Mouse (Mus musculus) cerebellum, adult 2 months (tissue): ENCODE results near the gene Slc6a1. TPM values are rescaled to one million over a fixed set of nuclear protein-coding genes. Genes with fewer than 3 reads are reported as not detected.

Source experiments
- DNase-seq, 2 experiments: peaks; one replicate each; pipeline ENCODE4 v3.0.0; 2021
- H3K27ac ChIP-seq: fragments of 200-500 bp; 2 replicates; pipeline ENCODE4 v1.5.1; 2012; ENCODE audit warnings: low read length, control low read depth, inconsistent platforms; ENCODE audit not compliant: insufficient read depth
- H3K27me3 ChIP-seq: fragments of 200-500 bp; 2 replicates; pipeline ENCODE4 v1.6.1; 2012; ENCODE audit warnings: inconsistent platforms, mild to moderate bottlenecking, low read length, moderate library complexity; ENCODE audit not compliant: control insufficient read depth, insufficient read depth
- H3K4me1 ChIP-seq: fragments of 200-500 bp; 2 replicates; pipeline ENCODE4 v1.6.1; 2011; ENCODE audit warnings: low read length; ENCODE audit not compliant: control insufficient read depth, insufficient read depth
- H3K4me3 ChIP-seq: fragments of 200-500 bp; replicated peaks from 2 replicates; pipeline ENCODE3; 2011; ENCODE audit warnings: mild to moderate bottlenecking, low read depth, low read length, control low read depth; ENCODE audit not compliant: insufficient read depth
- CTCF ChIP-seq: fragments of 200-500 bp; IDR thresholded peaks from 2 replicates; pipeline ENCODE4 v1.5.1; 2011; ENCODE audit warnings: low read depth, mild to moderate bottlenecking, control low read depth, low read length, moderate library complexity, borderline replicate concordance; ENCODE audit not compliant: insufficient read depth
- POLR2A ChIP-seq: fragments of 200-500 bp; IDR thresholded peaks from 2 replicates; pipeline ENCODE4 v1.6.1; 2011; ENCODE audit warnings: low read length, control low read depth, borderline replicate concordance; ENCODE audit not compliant: insufficient read depth
- WGBS: fragments of 180-500 bp; shearing (Covaris S2); methylation state at CpG from one replicate; pipeline ENCODE4 v1.1.7; 2018; 5-methylcytosine and 5-hydroxymethylcytosine counted together
- polyA plus RNA-seq: library from polyadenylated mRNA; depleted of rRNA; stranded (reverse); fragments of >200 nt; gene quantifications from 2 replicates; pipeline ENCODE4 v1.2.3, GENCODE M21; 2012

The Slc6a1 gene
- polyA plus RNA-seq, 1 experiment, result 483 TPM

DNA sequence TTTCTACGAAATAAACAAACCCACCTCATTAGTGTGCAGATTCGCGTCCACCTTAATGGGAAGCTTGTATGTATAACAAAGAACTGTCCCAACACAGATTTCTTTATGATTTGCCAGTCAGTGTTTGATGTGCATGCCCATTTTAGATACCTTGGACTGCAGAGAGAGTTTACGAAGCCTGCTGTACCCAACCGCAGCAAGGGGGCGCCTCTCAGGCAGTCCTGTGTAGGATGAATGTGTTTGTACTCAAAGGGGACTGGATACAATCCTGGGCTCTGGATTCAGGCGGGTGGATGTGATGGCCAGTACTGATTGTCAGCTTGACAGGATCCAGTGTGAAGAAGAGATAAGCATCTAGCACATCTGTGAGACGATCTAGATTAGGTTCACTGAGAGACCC is 6.6 kb upstream of the Slc6a1 start:
- no peaks in the 10 kb centered on the region for H3K27me3 ChIP-seq
- H3K4me3 ChIP-seq, result no peak overlapping the region
- TF ChIP-seq POLR2A (no peak), CTCF (peak; percentile 21; the same call in 1 of the 2 replicates)
- peaks cover 15% of the 10 kb centered on the region for H3K4me1 ChIP-seq
- DNase-seq, result no peak
- 83% methylated on average over 8 of the region's 8 CpGs for WGBS
- no peak overlapping the region for H3K27ac ChIP-seq

DNA sequence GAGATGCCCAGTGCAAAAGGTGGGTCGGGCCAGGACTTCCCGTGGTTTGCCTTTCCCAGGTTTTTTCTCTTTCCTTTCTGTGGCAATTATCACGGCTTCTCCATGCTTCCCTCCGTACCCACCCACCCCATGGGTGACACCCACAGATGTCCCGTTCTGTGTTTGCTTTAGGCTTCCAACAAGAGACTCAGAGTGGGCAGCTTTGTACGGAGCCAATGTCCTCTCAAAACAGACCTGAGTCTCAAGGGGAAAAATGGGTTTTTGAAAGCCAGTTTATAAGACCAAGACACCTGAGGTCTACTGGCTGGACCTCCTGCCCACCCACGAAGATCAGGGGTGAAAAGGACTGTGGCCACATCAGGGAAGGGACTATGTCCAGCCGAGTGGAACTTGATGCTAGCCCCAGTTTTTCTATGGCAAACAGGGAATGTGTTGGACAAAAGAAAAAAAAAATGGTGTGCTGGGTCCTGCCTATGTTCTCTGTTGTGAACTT is 889 bp downstream of the Slc6a1 start:
- Histone ChIP-seq H3K27me3 (no peaks in the 10 kb centered on the region; the same call in 1 of the 2 replicates), H3K27ac (peak overlapping the region; percentile 44; the same call in 1 of the 2 replicates), H3K4me1 (no peaks in the 10 kb centered on the region), H3K4me3 (peak overlapping the region; percentile 51)
- DNase-seq, result no peak
- TF ChIP-seq CTCF (no peak), POLR2A (no peak)
- WGBS, result 14% methylated on average over 8 of the region's 8 CpGs

DNA sequence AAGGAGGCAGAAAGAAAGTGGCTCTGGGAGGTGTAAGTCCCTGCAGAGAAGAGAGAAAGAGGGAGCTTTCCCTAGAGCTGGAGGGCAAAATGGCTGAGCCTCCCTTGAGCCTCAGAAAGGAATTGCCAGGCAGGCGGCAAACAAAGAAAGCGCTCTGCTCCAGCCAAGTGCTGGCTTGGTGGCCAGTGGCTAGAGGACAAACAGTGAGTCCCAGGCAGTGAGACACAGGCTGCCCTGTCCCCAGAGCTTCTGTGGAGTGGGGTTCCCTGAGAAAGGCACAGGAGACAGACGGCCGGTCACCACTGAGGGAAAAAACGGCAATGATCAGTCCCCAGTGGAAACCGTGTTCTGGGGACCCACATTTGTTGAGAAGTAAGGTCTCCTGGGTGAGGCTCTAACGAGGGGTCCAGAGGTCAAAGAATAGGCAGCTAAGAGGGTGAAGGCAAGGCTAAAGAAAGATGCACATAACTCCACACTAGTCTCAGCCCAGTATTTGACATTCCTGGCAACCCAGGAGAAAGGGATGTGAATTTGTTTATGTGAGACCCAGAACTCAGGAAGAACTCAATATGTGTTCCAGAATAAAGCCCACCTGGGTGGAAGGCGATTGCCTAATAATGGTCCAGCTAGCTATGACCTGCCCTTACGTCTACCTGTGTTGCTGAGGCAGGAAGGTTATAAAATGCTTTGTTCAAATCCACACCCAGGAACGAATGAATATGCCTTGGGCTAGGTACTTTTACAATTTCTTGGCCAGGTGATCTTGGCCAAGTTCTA is 1.7 kb downstream of the Slc6a1 start:
- no peaks in the 10 kb centered on the region for H3K4me1 ChIP-seq
- no peak for TF ChIP-seq CTCF
- TF ChIP-seq POLR2A, result 0 out of 2 replicates have a peak, but pooled peaks have one; percentile 29
- H3K27me3 ChIP-seq, result no peaks in the 10 kb centered on the region; the same call in 1 of the 2 replicates
- peak overlapping the region; percentile 1 for H3K4me3 ChIP-seq
- DNase-seq, result peak; percentile 40 to 44
- H3K27ac ChIP-seq, result peak overlapping the region; percentile 93; the same call in 1 of the 2 replicates
- WGBS, result 64% methylated on average over 10 of the region's 10 CpGs

DNA sequence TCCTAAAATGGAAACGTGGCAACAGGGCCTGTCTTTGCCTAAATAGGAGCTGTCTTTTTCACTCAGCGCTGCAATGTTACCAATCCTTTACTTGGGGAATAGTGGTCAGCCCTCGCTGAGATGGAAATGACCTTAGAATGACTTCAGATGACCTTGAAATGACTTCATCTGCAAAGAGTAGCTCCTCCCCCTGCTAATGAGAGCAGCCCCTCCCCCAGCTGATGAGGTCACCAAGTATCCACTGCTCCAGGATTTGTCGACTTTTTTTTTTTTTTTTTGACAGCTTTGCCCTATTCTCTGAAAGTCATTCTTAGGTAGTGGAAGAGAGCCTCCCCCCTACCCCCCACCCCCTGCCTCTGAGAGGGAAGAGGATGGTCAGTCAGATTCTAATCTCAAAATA is 3.0 kb downstream of the Slc6a1 start:
- H3K27me3 ChIP-seq, result no peaks in the 10 kb centered on the region; the same call in 1 of the 2 replicates
- WGBS, result 52% methylated on average over 4 of the region's 4 CpGs
- TF ChIP-seq POLR2A (no peak), CTCF (no peak)
- DNase-seq, result no peak
- peak overlapping the region; percentile 3; the same call in 1 of the 2 replicates for H3K27ac ChIP-seq
- H3K4me3 ChIP-seq, result no peak overlapping the region
- peaks cover 2% of the 10 kb centered on the region; the same call in 1 of the 2 replicates for H3K4me1 ChIP-seq

DNA sequence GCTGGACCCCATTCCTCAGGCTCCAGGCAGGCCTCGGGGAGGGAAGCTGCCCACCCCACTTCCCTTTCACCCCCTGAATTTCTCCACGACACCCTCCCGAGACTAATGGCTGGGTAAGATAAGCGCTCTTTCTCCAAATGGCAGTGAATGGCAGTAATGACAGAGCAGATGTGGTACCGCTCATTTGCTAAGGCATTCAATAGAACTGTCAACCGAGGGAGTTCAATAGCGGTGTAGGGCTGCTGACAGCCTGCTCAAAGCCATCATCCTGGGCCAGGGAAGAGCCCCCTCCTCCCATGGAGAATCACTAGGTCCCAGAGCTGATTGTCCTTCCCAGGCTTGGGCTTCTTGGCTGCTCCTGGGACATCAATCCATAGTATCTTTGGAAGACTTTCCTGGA is 6.7 kb downstream of the Slc6a1 start:
- Histone ChIP-seq H3K4me3 (no peak overlapping the region), H3K27ac (peak overlapping the region; percentile 18; the same call in 1 of the 2 replicates), H3K27me3 (no peaks in the 10 kb centered on the region), H3K4me1 (peaks cover 12% of the 10 kb centered on the region)
- no peak for DNase-seq
- 74% methylated on average over 7 of the region's 7 CpGs for WGBS
- TF ChIP-seq CTCF (no peak), POLR2A (no peak)

DNA sequence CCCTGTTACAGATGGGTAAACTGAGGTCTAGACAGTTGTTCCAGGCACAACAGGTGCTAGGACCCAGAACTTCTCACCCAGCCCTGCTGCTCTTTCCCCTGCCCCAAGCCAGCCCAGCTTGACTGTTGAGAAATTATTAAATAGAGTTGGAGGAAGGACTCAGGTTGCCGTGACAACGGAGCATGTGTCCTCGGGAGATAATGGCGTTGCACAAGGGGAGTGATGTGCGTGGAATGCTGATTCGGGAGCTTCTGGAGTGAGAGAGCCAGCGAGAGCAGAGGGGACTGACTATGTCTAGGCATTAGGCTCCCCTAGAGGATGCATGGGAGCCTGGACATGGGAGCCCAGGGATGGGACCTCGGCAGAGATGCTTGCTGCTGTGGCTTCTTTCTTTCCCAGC is 7.7 kb downstream of the Slc6a1 start:
- H3K27ac ChIP-seq, result peak overlapping the region; percentile 70; the same call in 1 of the 2 replicates
- peak; percentile 39 to 60 for DNase-seq
- TF ChIP-seq POLR2A (no peak), CTCF (no peak)
- no peaks in the 10 kb centered on the region for H3K27me3 ChIP-seq
- H3K4me1 ChIP-seq, result peaks cover 12% of the 10 kb centered on the region
- WGBS, result 41% methylated on average over 8 of the region's 8 CpGs
- no peak overlapping the region for H3K4me3 ChIP-seq

DNA sequence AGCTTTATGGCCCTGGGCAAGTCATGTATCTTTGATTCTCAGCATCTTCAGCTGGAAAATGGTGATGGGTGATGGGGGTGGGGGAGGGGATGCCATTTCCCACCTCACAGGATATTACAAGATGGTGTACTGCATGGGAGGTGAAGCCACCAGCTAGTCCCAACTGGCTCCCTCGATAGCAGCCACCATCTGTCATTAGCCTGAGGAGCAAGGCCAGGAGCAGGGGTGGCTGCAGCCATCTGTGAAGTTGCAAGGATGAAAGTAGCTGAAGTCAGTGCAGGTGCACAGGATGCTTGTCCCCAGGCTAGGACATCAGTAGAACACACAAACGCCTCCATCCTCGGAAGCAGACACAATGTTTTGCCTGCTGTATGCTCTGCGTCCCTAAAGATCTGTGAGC is 8.5 kb downstream of the Slc6a1 start:
- H3K4me1 ChIP-seq, result peaks cover 12% of the 10 kb centered on the region
- DNase-seq, result peak in 1 of 2 experiments; percentile 54
- WGBS, result 36% methylated on average over 4 of the region's 4 CpGs
- H3K27ac ChIP-seq, result no peak overlapping the region
- H3K27me3 ChIP-seq, result no peaks in the 10 kb centered on the region
- no peak overlapping the region for H3K4me3 ChIP-seq
- no peak for TF ChIP-seq CTCF
- TF ChIP-seq POLR2A, result no peak

DNA sequence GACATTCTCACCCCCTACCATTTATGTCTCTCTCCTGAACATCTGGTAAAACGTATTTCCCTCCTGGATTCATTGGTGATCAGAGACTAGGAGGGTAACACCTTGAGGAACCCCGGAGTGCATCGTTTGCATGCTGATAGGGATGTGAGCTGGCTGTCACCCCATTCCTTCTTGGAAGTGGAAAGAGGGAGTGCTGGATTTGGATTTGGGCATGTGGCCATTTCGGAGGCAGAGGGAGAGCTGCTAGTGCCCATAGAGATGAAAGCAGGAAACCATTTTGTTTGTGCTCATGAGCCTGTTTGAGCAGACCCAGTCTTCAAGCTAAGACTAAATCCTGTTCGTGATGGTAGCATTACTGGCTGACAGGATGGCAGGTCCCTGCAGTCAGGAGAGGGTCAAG is 9.0 kb downstream of the Slc6a1 start:
- no peak overlapping the region for H3K27ac ChIP-seq
- no peak for DNase-seq
- TF ChIP-seq CTCF, result no peak
- TF ChIP-seq POLR2A, result no peak
- no peak overlapping the region for H3K4me3 ChIP-seq
- H3K27me3 ChIP-seq, result no peaks in the 10 kb centered on the region
- WGBS, result 35% methylated on average over 5 of the region's 5 CpGs
- peaks cover 12% of the 10 kb centered on the region for H3K4me1 ChIP-seq

DNA sequence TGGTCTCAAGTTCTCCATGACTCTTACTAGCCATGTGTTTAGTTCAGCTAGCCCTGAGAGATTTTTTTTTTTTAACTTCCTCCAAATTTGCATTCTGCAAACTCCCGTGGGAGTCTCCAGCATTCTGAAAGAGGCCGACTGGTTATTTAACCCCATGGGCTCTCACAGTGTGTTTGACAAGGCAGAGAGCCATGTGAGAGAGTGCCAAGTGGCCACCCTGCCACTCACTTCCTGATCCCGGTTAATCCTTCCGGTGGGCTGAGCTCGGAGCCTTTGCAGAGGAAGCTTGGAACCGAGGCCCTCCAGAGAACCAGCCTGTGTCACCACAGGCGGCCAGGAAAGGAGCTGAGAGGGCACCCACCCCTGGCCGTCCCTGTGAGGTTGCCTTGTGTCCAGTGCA is 11.1 kb downstream of the Slc6a1 start:
- Histone ChIP-seq H3K27me3 (no peaks in the 10 kb centered on the region), H3K27ac (0 out of 2 replicates have a peak overlapping the region, but pooled peaks have one; percentile 10), H3K4me1 (peaks cover 12% of the 10 kb centered on the region), H3K4me3 (no peak overlapping the region)
- no peak for TF ChIP-seq CTCF
- no peak for TF ChIP-seq POLR2A
- DNase-seq, result peak in 1 of 2 experiments; percentile 25
- 26% methylated on average over 8 of the region's 8 CpGs for WGBS
